Mouse (Mus musculus): ENCODE measurements around the gene Syt16.

DNA sequence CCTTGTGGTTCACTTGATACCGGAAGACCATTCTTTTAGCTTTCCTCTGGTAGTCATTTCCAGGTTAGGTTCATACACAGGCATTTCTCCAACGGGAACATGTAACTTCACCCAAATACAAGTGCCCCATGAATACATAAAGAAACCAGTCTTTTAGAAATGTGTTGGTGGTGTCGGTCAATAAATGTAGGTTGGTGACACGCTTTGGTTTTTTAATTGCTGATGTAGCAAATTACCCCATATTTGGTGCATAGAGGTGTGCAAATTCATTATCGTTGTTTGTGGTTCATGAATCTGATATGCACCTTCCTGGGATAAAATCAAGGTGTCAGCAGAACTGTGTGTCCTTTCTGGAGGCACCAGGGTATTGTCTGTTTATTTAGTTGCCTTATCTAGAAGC, 86.9 kb downstream of the Syt16 start:
- no peak for TF ChIP-seq EP300 (IDR thresholded peaks at IDR 0.05; ENCODE audit: low read length)
- TF ChIP-seq CTCF (conservative IDR thresholded peaks at IDR 0.05 in 1 of 2, IDR thresholded peaks at IDR 0.05 in 1 of 2; ENCODE audit: low read depth in 2 of 2, low read length in 2 of 2), result no peak
- TF ChIP-seq MXI1 (IDR thresholded peaks at IDR 0.05; ENCODE audit: low read depth, low read length), result no peak
- no peak for TF ChIP-seq ZNF384 (IDR thresholded peaks at IDR 0.05; ENCODE audit: low read depth, low read length)
